Mouse (Mus musculus) cortical plate, adult 2 months (tissue): ENCODE results near the gene Fuca1. TPM values are rescaled to one million over a fixed set of nuclear protein-coding genes. Genes with fewer than 3 reads are reported as not detected.

ENCODE experiments used
- H3K27ac ChIP-seq: fragments of 200-500 bp; 2 replicates; pipeline ENCODE4 v1.5.1; 2012; ENCODE audit warnings: low read length, control low read depth, inconsistent platforms; ENCODE audit not compliant: insufficient read depth
- H3K4me1 ChIP-seq: fragments of 200-500 bp; 2 replicates; pipeline ENCODE4 v1.6.1; 2011; ENCODE audit warnings: low read length; ENCODE audit not compliant: control insufficient read depth, insufficient read depth
- H3K4me3 ChIP-seq: fragments of 200-500 bp; 2 replicates; pipeline ENCODE4 v1.5.1; 2011; ENCODE audit warnings: mild to moderate bottlenecking, low read length, control low read depth; ENCODE audit not compliant: insufficient read depth
- CTCF ChIP-seq: fragments of 200-500 bp; IDR thresholded peaks from 2 replicates; pipeline ENCODE4 v1.5.1; 2011; ENCODE audit warnings: mild to moderate bottlenecking, control low read depth, low read length; ENCODE audit not compliant: insufficient read depth; ENCODE audit errors: extremely low read depth
- POLR2A ChIP-seq: fragments of 200-500 bp; IDR thresholded peaks from 2 replicates; pipeline ENCODE4 v1.6.1; 2011; ENCODE audit warnings: mild to moderate bottlenecking, low read length, control low read depth; ENCODE audit not compliant: insufficient read depth; ENCODE audit errors: extremely low read depth
- polyA plus RNA-seq: library from polyadenylated mRNA; depleted of rRNA; stranded (reverse); fragments of >200 nt; gene quantifications from 2 replicates; pipeline ENCODE4 v1.2.3, GENCODE M21; 2012

The Fuca1 gene
- polyA plus RNA-seq, 1 experiment, result 37.8 TPM

DNA sequence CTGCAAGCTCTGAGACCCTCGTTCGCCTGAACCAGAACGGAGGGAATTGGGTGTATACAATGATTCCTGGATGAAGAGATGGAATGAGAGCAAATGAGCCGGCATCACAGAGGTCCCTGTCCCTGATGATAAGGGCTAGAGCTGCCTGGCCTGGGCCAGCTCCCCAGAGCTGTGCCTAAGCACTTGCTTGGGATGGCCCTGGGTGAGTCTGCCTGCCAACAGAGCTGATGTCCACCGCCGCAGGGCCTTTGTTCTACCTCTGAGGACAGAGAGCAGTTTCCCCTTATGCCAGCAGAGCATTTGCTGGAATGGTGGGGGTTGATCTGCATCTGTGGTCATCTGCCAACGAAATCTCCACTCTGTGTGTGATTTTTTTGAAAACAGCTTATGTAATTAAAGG is 41.7 kb downstream of the Fuca1 start:
- Histone ChIP-seq H3K4me3 (no peak overlapping the region), H3K4me1 (no peaks in the 10 kb centered on the region), H3K27ac (no peak overlapping the region)
- TF ChIP-seq POLR2A (no peak), CTCF (no peak)

DNA sequence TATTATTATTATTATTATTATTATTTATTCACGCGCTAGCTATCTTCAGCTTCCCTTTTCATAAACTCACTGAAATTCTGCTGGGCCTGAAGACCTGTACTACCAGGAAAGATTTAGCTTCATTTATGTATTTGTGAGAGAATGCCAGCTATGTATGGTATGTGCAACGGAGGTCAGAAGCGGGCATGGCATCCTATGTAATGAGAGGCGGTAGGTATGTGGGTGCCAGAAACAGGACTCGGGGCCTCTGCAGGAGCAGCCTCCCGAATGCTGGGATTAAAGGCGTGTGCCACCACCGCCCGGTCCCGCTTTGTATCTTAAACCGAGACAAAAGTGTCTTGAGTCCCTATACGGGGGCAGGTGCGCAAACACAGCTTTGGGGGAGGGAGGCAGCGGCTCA is 42.4 kb downstream of the Fuca1 start:
- Histone ChIP-seq H3K4me1 (no peaks in the 10 kb centered on the region), H3K27ac (peak overlapping the region; percentile 78), H3K4me3 (peak overlapping the region; percentile 47)
- no peak for TF ChIP-seq POLR2A
- no peak for TF ChIP-seq CTCF

- peak; percentile 83; the same call in 1 of the 2 replicates for TF ChIP-seq POLR2A
- TF ChIP-seq CTCF, result no peak
- H3K4me3 ChIP-seq, result peak within 1 kb of the TSS; percentile 47
Measured at GRCm38 (mm10) chr4:135963457-135964193, 43.1 kb downstream of the Fuca1 start, which contains the start of gene Gale. Gale (plus strand) TSS chr4:135963727.

GRCm38 (mm10) chr4:135964426-135964825 is 43.9 kb downstream of the Fuca1 start:
- Histone ChIP-seq H3K4me3 (peak overlapping the region; percentile 47), H3K4me1 (no peaks in the 10 kb centered on the region), H3K27ac (peak overlapping the region; percentile 39)
- TF ChIP-seq POLR2A (no peak), CTCF (no peak)

More at GRCm38 (mm10) chr4:135963457-135964193, 43.1 kb downstream of the Fuca1 start, which contains the start of gene Gale:
- Histone ChIP-seq H3K27ac (peak within 1 kb of the TSS; percentile 78), H3K4me1 (no peaks in the 10 kb centered on the region)

DNA sequence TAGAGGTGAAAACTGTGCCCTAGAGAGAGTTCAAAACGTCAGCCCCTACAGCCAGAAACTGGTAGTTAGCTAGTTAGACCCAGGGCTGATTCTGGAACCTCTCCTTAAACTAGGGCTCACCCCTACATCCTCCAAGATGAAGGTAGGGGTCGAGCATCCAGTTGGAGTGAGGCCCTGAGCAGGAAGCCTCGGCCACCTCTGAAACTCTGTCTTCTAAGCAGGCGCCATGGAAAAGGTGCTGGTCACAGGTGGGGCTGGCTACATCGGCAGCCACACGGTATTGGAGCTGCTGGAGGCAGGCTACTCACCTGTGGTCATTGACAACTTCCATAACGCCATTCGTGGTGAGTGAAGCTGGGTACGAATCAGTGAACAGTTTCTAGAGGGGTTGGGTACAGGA is 44.6 kb downstream of the Fuca1 start:
- TF ChIP-seq CTCF, result no peak
- TF ChIP-seq POLR2A, result no peak
- Histone ChIP-seq H3K4me3 (no peak overlapping the region), H3K27ac (no peak overlapping the region), H3K4me1 (no peaks in the 10 kb centered on the region)

- TF ChIP-seq POLR2A (no peak), CTCF (no peak)
- H3K4me3 ChIP-seq, result no peak overlapping the region
- H3K4me1 ChIP-seq, result peaks cover under 1% of the 10 kb centered on the region; the same call in 1 of the 2 replicates
- H3K27ac ChIP-seq, result no peak overlapping the region
Measured at GRCm38 (mm10) chr4:135966283-135966682, 45.7 kb downstream of the Fuca1 start.

DNA sequence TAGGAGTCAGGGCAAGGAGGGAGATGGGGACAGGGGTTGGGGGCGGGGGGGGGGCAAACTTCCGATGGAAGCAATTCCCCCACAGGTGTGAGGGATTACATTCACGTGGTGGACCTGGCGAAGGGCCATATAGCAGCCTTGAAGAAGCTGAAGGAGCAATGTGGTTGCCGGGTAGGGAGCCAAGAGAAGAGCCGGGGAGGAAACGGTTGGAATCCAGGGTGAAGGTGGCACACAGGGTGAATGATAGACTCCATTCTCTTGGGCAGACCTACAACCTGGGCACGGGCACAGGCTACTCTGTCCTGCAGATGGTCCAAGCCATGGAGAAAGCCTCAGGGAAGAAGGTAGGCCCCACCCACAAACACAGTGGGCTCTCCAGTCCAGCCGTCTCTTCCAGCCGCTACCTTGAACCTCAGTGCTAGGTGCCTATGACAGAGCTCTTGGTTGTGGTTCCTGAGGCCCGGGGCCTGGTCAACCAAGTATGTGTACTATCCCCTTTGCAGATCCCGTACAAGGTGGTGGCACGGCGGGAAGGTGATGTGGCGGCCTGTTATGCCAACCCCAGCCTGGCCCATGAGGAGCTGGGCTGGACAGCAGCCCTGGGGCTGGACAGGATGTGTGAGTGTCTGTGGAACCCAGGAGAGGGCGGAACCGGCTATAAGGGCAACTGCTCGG is 46.7 kb downstream of the Fuca1 start:
- Histone ChIP-seq H3K27ac (no peak overlapping the region), H3K4me1 (peaks cover 3% of the 10 kb centered on the region; the same call in 1 of the 2 replicates), H3K4me3 (no peak overlapping the region)
- TF ChIP-seq CTCF (no peak), POLR2A (no peak)

DNA sequence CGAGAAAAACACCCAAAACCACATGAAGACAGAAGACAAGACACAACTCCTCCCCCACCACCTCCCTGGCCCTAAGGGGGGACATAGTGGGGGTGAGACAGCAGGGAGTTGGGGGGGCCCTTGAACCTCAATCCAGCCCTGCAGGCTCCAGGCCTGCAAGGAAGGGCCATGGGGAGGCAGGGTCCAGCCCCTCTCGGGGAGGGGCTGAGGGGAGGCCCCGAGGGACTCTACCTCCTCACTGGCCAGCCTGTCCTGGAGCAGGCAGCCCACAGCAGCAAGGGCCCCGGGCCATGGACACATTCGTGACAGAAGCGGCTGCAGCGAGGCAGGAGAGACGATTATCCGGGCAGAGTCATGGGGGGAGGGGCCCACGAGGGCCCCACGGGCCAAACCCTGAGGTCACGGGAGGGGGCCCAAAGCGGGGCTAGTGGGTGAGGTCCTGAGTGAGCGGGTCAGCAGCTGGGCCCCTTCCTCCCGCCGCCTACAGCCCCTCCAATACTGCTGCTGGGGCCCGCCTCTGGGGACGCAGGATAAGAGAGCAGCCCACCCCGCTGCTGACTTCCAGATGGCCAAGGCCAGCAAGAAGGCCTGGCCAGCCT is 47.8 kb downstream of the Fuca1 start:
- Histone ChIP-seq H3K4me3 (no peak overlapping the region), H3K27ac (no peak overlapping the region), H3K4me1 (peaks cover 3% of the 10 kb centered on the region; the same call in 1 of the 2 replicates)
- TF ChIP-seq POLR2A (no peak), CTCF (no peak)

GRCm38 (mm10) chr4:135969070-135969750 is 48.7 kb downstream of the Fuca1 start:
- Histone ChIP-seq H3K27ac (no peak overlapping the region), H3K4me3 (no peak overlapping the region), H3K4me1 (peaks cover 3% of the 10 kb centered on the region; the same call in 1 of the 2 replicates)
- no peak for TF ChIP-seq POLR2A
- TF ChIP-seq CTCF, result no peak
